Mouse (Mus musculus): ENCODE data around the gene Vapb. TPM values are rescaled to one million over a fixed set of nuclear protein-coding genes. Genes with fewer than 3 reads are reported as not detected.

The Vapb gene
- total and polyA plus RNA-seq, 3 experiments, result 29.1 to 483 (median 46.5) TPM

DNA sequence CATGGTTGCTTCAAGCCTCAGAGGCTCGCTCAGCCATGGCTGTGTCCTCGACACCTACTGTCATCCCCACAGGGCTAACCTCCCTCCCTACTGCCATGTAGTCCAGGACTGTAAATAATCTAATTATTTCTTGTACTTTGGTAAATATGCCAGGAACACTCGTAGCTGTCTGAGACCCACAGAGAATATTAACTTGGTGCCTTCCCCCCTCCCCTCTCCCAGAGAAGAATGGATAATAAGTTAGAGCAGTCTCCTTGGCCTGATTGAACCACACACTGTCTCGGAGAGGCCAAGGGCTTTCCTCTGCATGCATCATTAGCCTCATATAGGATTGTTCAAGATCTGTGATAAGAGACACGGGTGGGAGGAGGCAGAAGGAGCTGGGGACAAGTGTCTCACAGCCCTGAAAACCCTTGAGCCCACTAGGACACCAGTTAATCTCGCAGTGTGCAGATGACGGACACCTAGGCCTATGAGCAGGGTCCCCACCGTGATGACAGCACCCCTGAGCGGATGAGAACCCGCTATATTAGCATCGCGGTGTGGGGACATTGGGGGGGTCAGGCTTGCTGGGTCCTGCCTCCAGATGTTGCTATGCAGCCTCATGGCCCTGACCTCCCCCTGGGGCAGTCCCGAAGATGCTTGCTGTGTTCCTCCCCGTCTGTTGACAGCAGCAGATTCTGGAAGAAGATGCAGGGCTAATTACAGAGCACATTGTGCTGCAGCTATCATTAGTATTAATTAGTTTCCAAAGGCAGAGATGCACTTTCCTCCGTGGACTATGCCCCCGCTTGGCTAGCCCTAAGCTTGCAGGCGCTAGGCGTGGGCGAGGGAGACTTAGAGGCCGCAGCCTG is 54.8 kb downstream of the Vapb start:
- no peak overlapping the region for H3K9ac ChIP-seq (ENCODE audit: control insufficient read depth, low read depth, low read length, poor library complexity, severe bottlenecking)
- no peaks in the 10 kb centered on the region for H3K9me3 ChIP-seq (replicated peaks; ENCODE audit: insufficient read depth, low read length)
- H3K36me3 ChIP-seq (ENCODE audit: control insufficient read depth in 1 of 2, insufficient read depth in 2 of 2, low read length in 2 of 2), result no peaks in the 10 kb centered on the region
- no peaks in the 10 kb centered on the region for H3K27me3 ChIP-seq (ENCODE audit: control insufficient read depth in 1 of 2, insufficient read depth in 2 of 2, low read length in 2 of 2)
- no peak for DNase-seq (ENCODE audit: low read depth, low spot score)
- H3K27ac ChIP-seq (ENCODE audit: control insufficient read depth, low read depth, low read length), result no peak overlapping the region
- H3K4me3 ChIP-seq (ENCODE audit: control insufficient read depth in 1 of 2, insufficient read depth in 1 of 2, low read depth in 2 of 2, low read length in 2 of 2), result no peak overlapping the region
- no peaks in the 10 kb centered on the region for H3K79me2 ChIP-seq (ENCODE audit: control insufficient read depth, insufficient read depth, low read length, poor library complexity)
- H3K4me1 ChIP-seq (ENCODE audit: control insufficient read depth in 1 of 2, insufficient read depth in 2 of 2, low read length in 2 of 2), result no peaks in the 10 kb centered on the region
- TF ChIP-seq GATA1 (IDR thresholded peaks at IDR 0.05; ENCODE audit: low read depth, low read length) (no peak), MYC (IDR thresholded peaks at IDR 0.05; ENCODE audit: low read depth, low read length) (no peak), USF2 (IDR thresholded peaks at IDR 0.05; ENCODE audit: borderline replicate concordance in 1 of 2, insufficient read depth in 1 of 2, low read depth in 1 of 2, low read length in 2 of 2) (no peak), RAD21 (IDR thresholded peaks at IDR 0.05; ENCODE audit: low read depth, low read length) (no peak), POLR2A (IDR thresholded peaks at IDR 0.05; ENCODE audit: control insufficient read depth in 1 of 2, insufficient read depth in 1 of 2, low read depth in 1 of 2, low read length in 2 of 2, poor library complexity in 1 of 2) (no peak), RCOR1 (IDR thresholded peaks at IDR 0.05; ENCODE audit: low read depth, low read length) (no peak)

DNA sequence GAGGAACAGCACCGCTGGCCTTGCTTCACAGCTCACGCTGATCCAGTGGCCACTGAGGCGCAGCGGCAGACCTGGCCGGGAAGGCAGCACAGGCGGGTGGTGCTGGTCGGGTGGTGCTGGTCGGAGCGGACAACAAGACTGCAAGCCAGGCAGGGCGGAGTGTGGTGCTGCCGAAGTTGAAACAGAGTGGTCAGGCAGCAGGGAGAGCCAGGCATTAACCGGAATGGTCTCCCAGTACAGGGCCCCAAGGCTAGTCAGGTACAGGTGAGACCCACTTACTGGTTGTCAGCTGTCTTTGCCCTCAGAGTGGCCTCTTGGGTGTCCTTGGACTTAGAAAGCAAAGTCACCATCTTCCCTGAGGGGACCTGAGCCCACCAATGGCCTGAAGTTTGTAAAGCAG is 56.7 kb downstream of the Vapb start:
- Histone ChIP-seq H3K36me3 (ENCODE audit: control insufficient read depth in 1 of 2, insufficient read depth in 2 of 2, low read length in 2 of 2) (no peaks in the 10 kb centered on the region), H3K9ac (ENCODE audit: control insufficient read depth, low read depth, low read length, poor library complexity, severe bottlenecking) (no peak overlapping the region), H3K79me2 (ENCODE audit: control insufficient read depth, insufficient read depth, low read length, poor library complexity) (no peaks in the 10 kb centered on the region), H3K9me3 (replicated peaks; ENCODE audit: insufficient read depth, low read length) (no peaks in the 10 kb centered on the region), H3K27ac (ENCODE audit: control insufficient read depth, low read depth, low read length) (no peak overlapping the region), H3K27me3 (ENCODE audit: control insufficient read depth in 1 of 2, insufficient read depth in 2 of 2, low read length in 2 of 2) (no peaks in the 10 kb centered on the region), H3K4me3 (ENCODE audit: control insufficient read depth in 1 of 2, insufficient read depth in 1 of 2, low read depth in 2 of 2, low read length in 2 of 2) (no peak overlapping the region), H3K4me1 (ENCODE audit: control insufficient read depth in 1 of 2, insufficient read depth in 2 of 2, low read length in 2 of 2) (no peaks in the 10 kb centered on the region)
- DNase-seq (ENCODE audit: low read depth, low spot score), result no peak
- TF ChIP-seq MXI1 (IDR thresholded peaks at IDR 0.05; ENCODE audit: low read depth, low read length) (no peak), UBTF (IDR thresholded peaks at IDR 0.05; ENCODE audit: borderline replicate concordance, insufficient read depth, low read depth, low read length) (no peak), TAL1 (IDR thresholded peaks at IDR 0.05; ENCODE audit: low read length) (no peak), MEF2A (IDR thresholded peaks at IDR 0.05; ENCODE audit: extremely low read depth, insufficient replicate concordance, low read depth, low read length, poor library complexity, severe bottlenecking) (no peak), CHD2 (IDR thresholded peaks at IDR 0.05; ENCODE audit: low read length) (no peak), CTCF (IDR thresholded peaks at IDR 0.05 in 2 of 3, conservative IDR thresholded peaks at IDR 0.05 in 1 of 3; ENCODE audit: control insufficient read depth in 1 of 3, insufficient read depth in 1 of 3, low read depth in 2 of 3, low read length in 3 of 3, poor library complexity in 1 of 3, severe bottlenecking in 1 of 3) (no peak), MYC (IDR thresholded peaks at IDR 0.05; ENCODE audit: low read depth, low read length) (no peak), RCOR1 (IDR thresholded peaks at IDR 0.05; ENCODE audit: low read depth, low read length) (no peak), MAFK (IDR thresholded peaks at IDR 0.05; ENCODE audit: borderline replicate concordance, low read depth, low read length) (no peak), HCFC1 (IDR thresholded peaks at IDR 0.05; ENCODE audit: low read depth, low read length) (no peak), SMC3 (IDR thresholded peaks at IDR 0.05; ENCODE audit: low read depth, low read length) (no peak), POLR2AphosphoS2 (IDR thresholded peaks at IDR 0.05; ENCODE audit: low read length) (no peak), MYB (IDR thresholded peaks at IDR 0.05; ENCODE audit: low read depth, low read length) (no peak), USF2 (IDR thresholded peaks at IDR 0.05; ENCODE audit: borderline replicate concordance in 1 of 2, insufficient read depth in 1 of 2, low read depth in 1 of 2, low read length in 2 of 2) (no peak), KAT2A (conservative IDR thresholded peaks at IDR 0.05; ENCODE audit: low read depth, low read length) (no peak), POLR2AphosphoS5 (IDR thresholded peaks at IDR 0.05; ENCODE audit: borderline replicate concordance, low read depth, low read length) (no peak)

Data from MEL (cell line).